Mouse (Mus musculus) hindbrain, embryonic 13.5 days (tissue): ENCODE measurements around the gene Ccdc191. TPM values are rescaled to one million over a fixed set of nuclear protein-coding genes. Genes with fewer than 3 reads are reported as not detected.

ENCODE experiments used
- ATAC-seq: fragments of 200-750 bp; cut with Nextera tagmentation; 2 replicates; pipeline ENCODE4 v1.8.0; 2017; ENCODE audit warnings: moderate TSS enrichment; ENCODE audit not compliant: low FRiP score
- H3K27ac ChIP-seq: fragments of 300-500 bp; sonication (generic); 2 replicates; pipeline ENCODE4 v1.5.1; 2015; ENCODE audit warnings: inconsistent platforms, mild to moderate bottlenecking, moderate library complexity
- H3K27me3 ChIP-seq: fragments of 300-500 bp; sonication (generic); 2 replicates; pipeline ENCODE4 v1.6.1; 2015; ENCODE audit warnings: mild to moderate bottlenecking, inconsistent platforms
- H3K36me3 ChIP-seq: fragments of 300-500 bp; sonication (generic); 2 replicates; pipeline ENCODE4 v1.6.1; 2015; ENCODE audit warnings: mild to moderate bottlenecking, inconsistent platforms
- H3K4me1 ChIP-seq: fragments of 300-500 bp; sonication (generic); replicated peaks from 2 replicates; pipeline ENCODE4 v1.6.1; 2015; ENCODE audit warnings: inconsistent platforms
- H3K4me2 ChIP-seq: fragments of 300-500 bp; sonication (generic); 2 replicates; pipeline ENCODE4 v1.6.1; 2015; ENCODE audit warnings: inconsistent platforms, mild to moderate bottlenecking, moderate library complexity
- H3K4me3 ChIP-seq: fragments of 300-500 bp; sonication (generic); 2 replicates; pipeline ENCODE4 v1.5.1; 2015; ENCODE audit warnings: mild to moderate bottlenecking, inconsistent platforms
- H3K9ac ChIP-seq: fragments of 300-500 bp; sonication (generic); 2 replicates; pipeline ENCODE4 v1.6.1; 2015; ENCODE audit warnings: mild to moderate bottlenecking, inconsistent platforms
- H3K9me3 ChIP-seq: fragments of 300-500 bp; sonication (generic); 2 replicates; pipeline ENCODE4 v1.6.1; 2016; ENCODE audit warnings: inconsistent platforms
- WGBS: fragments of 180-500 bp; shearing (Covaris S2); methylation state at CpG from one replicate; pipeline ENCODE4 v1.1.7; 2015; 5-methylcytosine and 5-hydroxymethylcytosine counted together
- polyA plus RNA-seq: library from polyadenylated mRNA; unstranded; fragments of >200 nt; fragmentation: Nextera tagmentation; extraction: Ambion mirVana; gene quantifications from 2 replicates; pipeline ENCODE4 v1.2.1, GENCODE M21; 2015

The Ccdc191 gene
- polyA plus RNA-seq, 1 experiment from 2014 or later, result 12.0 TPM

DNA sequence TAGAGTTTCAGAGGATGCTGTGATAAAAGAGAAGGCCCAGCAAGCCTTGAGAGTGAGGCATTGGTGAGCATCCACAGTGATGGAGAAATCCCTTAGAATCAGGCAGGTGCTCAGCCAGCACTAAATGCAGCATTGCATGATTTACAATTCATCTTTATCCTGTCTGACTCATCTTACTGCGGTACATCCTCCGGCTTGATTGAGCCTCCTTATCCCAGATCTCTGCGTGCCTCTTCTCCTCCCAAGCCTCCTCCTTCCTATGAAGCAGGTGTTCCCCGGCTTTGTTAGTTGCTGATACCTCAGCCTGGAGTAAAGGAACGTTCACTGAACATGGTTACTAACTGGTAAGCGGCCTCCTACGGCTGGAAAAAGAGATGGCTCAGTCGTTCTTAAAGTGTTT, 4.9 kb downstream of the Ccdc191 start:
- no peak overlapping the region for H3K9ac ChIP-seq
- no peak overlapping the region for H3K4me2 ChIP-seq
- 92% methylated on average over 8 of the region's 8 CpGs for WGBS

DNA sequence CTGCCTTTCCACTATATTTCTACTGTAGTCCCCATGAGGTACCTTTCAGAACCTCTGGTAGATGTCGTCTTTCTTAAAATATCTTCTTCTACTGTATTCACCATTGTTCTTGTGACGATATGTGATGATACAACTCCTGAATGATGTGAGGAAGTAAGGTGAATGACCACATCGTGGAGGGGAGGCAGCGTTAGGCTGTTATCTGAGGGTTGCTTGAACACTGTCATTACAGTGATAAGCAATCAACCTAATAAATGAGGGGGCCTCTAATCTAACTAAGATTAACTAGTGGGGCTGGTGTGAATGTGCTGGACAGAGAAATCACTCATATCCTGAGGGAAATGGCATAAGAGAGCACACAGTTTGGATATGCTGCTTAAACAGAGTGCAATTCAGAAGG, 10.5 kb downstream of the Ccdc191 start:
- no peak for ATAC-seq
- 92% methylated on average over 4 of the region's 4 CpGs for WGBS
- H3K4me3 ChIP-seq, result no peak overlapping the region
- H3K4me1 ChIP-seq, result no peaks in the 10 kb centered on the region
- no peaks in the 10 kb centered on the region for H3K27me3 ChIP-seq
- no peaks in the 10 kb centered on the region for H3K36me3 ChIP-seq
- H3K9me3 ChIP-seq, result no peaks in the 10 kb centered on the region
- no peak overlapping the region for H3K9ac ChIP-seq
- H3K4me2 ChIP-seq, result no peak overlapping the region
- no peak overlapping the region for H3K27ac ChIP-seq

More for the DNA sequence above, 4.9 kb downstream of the Ccdc191 start:
- H3K27me3 ChIP-seq, result no peaks in the 10 kb centered on the region
- peaks cover 6% of the 10 kb centered on the region; the same call in 1 of the 2 replicates for H3K4me1 ChIP-seq
- no peak overlapping the region for H3K27ac ChIP-seq
- no peaks in the 10 kb centered on the region for H3K36me3 ChIP-seq
- ATAC-seq, result no peak
- no peak overlapping the region for H3K4me3 ChIP-seq
- H3K9me3 ChIP-seq, result no peaks in the 10 kb centered on the region

DNA sequence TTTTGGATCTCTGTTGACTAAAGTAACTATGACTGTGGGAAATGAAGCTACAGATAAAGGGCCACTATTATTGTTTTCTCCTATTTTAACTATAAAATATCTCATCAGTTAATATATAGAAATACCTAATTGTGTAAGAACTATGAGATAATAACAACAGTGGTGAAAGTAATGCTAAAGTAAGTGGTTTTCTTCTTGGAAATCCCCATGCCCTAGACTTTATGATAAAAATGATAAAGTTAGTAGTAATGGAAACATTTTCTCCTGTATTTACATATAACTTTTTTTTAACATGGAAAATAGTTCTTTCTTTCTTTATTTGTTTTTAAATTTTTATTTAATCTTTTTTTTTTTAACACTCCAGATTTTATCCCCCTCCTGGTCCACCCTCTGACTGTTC, 11.0 kb downstream of the Ccdc191 start:
- Histone ChIP-seq H3K9me3 (no peaks in the 10 kb centered on the region), H3K36me3 (no peaks in the 10 kb centered on the region), H3K4me2 (no peak overlapping the region), H3K4me3 (no peak overlapping the region), H3K27me3 (no peaks in the 10 kb centered on the region), H3K27ac (no peak overlapping the region), H3K9ac (no peak overlapping the region), H3K4me1 (no peaks in the 10 kb centered on the region)
- no peak for ATAC-seq

DNA sequence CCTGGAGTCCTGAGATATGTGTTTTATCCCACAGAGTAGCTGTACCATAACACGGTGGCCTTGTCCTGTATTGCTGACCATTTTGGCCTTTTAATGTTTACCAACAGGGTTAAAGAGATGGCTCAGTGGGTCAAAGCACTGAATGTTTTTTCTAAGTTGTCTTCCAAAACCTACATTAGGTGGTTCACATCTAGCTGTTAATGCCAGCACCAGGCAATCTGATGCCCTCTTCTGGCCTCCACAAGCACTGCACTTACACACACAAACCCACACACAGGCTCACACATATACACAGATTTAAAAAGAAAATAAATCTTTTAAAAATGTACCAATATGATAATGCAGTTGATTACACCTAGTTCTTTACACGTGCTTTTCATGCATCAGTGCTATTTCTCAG, 19.3 kb downstream of the Ccdc191 start:
- H3K27me3 ChIP-seq, result no peaks in the 10 kb centered on the region

DNA sequence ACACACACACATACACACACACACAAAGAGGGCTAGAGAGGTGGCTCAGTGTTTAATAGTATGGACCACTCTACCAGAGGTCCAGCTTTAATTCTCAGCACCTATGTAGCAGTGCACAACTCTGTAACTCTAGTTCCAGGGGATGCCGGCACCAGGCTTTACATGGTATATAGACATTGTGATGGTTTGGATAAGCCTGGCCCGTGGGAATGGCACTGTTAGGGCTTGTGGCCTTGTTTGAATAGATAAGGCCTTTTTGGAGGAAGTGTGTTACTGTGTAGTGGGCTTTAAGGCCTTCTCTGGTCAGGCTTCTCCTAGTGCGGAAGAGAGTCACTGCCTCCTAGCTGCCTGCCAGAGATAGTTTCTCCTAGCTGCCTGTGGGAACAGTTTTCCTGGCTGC, 29.3 kb downstream of the Ccdc191 start:
- 91% methylated on average over 3 of the region's 3 CpGs for whole genome bisulfite sequencing

More for the DNA sequence above, 19.3 kb downstream of the Ccdc191 start:
- H3K27ac ChIP-seq, result no peak overlapping the region
- 88% methylated on average over 2 of the region's 2 CpGs for WGBS
- H3K36me3 ChIP-seq, result peaks cover 17% of the 10 kb centered on the region
- H3K4me3 ChIP-seq, result no peak overlapping the region
- H3K4me2 ChIP-seq, result no peak overlapping the region
- H3K9ac ChIP-seq, result no peak overlapping the region
- no peaks in the 10 kb centered on the region for H3K9me3 ChIP-seq
- ATAC-seq, result no peak
- H3K4me1 ChIP-seq, result no peaks in the 10 kb centered on the region

DNA sequence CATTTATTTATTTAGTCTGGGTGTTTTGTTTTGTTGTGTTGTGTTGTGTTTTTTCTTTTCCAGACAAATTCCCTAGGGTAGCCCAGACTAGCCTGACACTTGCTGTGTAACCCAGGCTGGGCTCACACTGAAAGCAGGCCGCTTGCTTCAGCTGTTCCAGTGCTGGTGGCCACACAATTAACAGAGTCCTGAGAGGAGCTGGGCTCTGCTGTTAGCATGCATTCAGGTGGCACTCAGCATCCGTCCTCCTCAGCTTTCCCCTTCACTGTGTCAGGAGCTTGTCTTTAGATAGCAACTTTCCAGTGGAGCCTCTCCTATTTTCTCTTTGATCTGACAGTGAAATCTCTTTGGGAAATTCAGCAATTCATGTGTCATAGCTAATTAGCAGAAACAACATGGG, 32.4 kb downstream of the Ccdc191 start:
- Histone ChIP-seq H3K27me3 (no peaks in the 10 kb centered on the region), H3K4me1 (no peaks in the 10 kb centered on the region), H3K9ac (no peak overlapping the region), H3K4me2 (no peak overlapping the region), H3K36me3 (no peaks in the 10 kb centered on the region), H3K9me3 (no peaks in the 10 kb centered on the region), H3K4me3 (no peak overlapping the region), H3K27ac (no peak overlapping the region)
- no peak for ATAC-seq
- 73% methylated on average over 2 of the region's 2 CpGs for WGBS

More for the DNA sequence above, 29.3 kb downstream of the Ccdc191 start:
- Histone ChIP-seq H3K4me3 (no peak overlapping the region), H3K36me3 (peaks cover 4% of the 10 kb centered on the region; the same call in 1 of the 2 replicates), H3K9me3 (no peaks in the 10 kb centered on the region), H3K27me3 (no peaks in the 10 kb centered on the region), H3K4me1 (no peaks in the 10 kb centered on the region), H3K4me2 (no peak overlapping the region), H3K9ac (no peak overlapping the region), H3K27ac (no peak overlapping the region)
- no peak for ATAC-seq

DNA sequence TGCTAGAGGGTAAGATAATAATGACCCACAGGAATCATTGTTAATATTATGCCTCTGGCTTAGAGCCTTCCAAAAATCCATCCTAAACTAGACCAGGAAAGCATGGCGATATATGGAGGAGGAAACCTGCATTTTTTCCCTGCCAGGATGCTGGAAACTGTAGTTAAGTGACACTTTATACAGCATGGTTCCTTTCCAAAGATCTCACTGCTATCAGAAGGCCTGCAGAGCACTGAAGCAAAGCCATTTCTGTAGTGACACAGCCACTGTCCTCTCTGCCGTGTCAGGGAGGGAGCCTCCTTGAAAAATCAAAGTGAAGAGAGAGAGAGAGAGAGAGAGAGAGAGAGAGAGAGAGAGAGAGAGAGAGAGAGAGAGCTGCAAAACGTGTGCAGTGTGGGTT, 33.0 kb downstream of the Ccdc191 start:
- Histone ChIP-seq H3K4me1 (no peaks in the 10 kb centered on the region), H3K27me3 (no peaks in the 10 kb centered on the region), H3K9me3 (no peaks in the 10 kb centered on the region), H3K27ac (no peak overlapping the region), H3K36me3 (no peaks in the 10 kb centered on the region), H3K9ac (no peak overlapping the region), H3K4me3 (no peak overlapping the region), H3K4me2 (no peak overlapping the region)
- ATAC-seq, result no peak
- 72% methylated on average over 3 of the region's 3 CpGs for WGBS

DNA sequence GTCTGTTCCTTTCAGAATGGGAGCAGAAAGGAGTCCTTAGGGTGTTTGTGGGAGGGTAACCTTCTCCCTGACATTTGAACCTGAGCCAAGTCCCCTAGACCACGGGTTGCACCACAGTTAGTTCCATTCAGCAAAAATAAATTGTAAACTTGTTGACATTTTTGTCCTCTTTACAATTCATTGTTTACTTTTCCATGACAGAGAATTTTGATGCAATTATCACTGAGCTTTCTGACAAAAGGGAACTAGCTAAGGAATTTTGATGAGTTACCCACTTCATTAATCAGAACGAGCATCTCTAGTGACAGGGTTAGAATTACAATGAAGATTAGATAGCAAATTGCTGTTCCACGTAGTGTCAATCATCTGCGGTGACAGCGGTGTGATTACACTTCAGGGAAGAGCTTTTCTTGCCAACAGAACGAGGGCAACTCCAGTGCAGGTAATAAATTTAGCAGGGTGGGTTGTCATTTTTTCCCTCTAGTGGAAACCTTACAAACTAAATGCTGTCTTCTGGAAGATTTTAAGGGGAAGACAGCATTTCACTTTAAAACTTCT, 35.5 kb downstream of the Ccdc191 start:
- no peak for ATAC-seq
- WGBS, result 60% methylated on average over 6 of the region's 6 CpGs
- no peak overlapping the region for H3K27ac ChIP-seq

DNA sequence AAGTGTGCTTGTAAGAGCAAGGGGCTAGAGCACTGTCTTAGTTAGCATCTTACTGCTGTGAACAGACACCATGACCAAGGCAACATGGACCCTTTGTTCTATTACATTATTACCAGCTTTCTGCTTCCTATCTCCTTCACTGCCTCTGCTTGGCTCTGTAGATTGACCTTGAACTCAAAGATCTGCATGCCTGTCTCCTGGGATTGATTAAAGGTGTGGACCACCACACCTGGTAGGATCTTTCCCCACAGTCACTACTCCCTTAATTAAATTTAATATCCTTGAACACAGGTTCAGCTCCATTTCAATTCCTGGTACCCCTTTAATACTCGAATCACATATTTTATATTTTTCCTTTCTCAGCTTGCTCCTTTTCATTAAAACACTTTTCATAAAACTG, 36.2 kb downstream of the Ccdc191 start:
- H3K9ac ChIP-seq, result no peak overlapping the region
- H3K27ac ChIP-seq, result no peak overlapping the region
- 96% methylated on average over 1 of the region's 1 CpGs for WGBS

More for the DNA sequence above, 35.5 kb downstream of the Ccdc191 start:
- Histone ChIP-seq H3K9me3 (no peaks in the 10 kb centered on the region), H3K4me3 (no peak overlapping the region), H3K36me3 (no peaks in the 10 kb centered on the region), H3K27me3 (no peaks in the 10 kb centered on the region), H3K9ac (no peak overlapping the region), H3K4me2 (no peak overlapping the region), H3K4me1 (no peaks in the 10 kb centered on the region)

DNA sequence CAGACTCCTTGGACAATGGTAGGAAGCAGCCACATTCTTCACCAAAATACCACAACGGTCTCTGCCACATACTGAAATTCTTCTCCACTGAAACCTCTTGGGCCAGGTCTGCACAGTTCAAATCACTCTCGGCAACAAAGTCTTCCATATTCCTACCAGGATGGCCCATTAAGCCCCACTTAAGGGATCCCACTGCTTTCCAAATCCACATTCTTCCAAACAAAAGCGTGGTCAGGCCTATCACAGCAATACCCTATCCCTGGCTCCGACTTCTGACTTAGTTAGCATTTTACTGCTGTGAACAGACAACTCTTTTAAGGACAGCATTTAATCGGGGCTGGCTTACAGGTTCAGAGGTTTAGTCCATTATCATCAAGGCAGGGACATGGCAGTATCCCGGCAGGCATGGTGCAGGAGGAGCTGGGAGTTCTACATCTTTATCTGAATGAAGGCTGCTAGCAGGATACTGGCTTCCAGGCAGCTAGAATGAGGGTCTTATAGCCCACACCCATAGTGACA, 36.8 kb downstream of the Ccdc191 start, which contains the start of gene Qtrt2:
TSS of gene Qtrt2 (minus strand) at position 469 of the 519 bp plus-strand sequence.
- no peaks in the 10 kb centered on the region for H3K27me3 ChIP-seq
- H3K9ac ChIP-seq, result no peak within 1 kb of the TSS
- 0 out of 2 replicates have a peak, but pooled peaks cover 2% of the 10 kb centered on the region for H3K4me1 ChIP-seq
- H3K4me2 ChIP-seq, result no peak within 1 kb of the TSS
- WGBS, result 76% methylated on average over 6 of the region's 6 CpGs
- ATAC-seq, result no peak
- H3K9me3 ChIP-seq, result no peaks in the 10 kb centered on the region
- no peaks in the 10 kb centered on the region for H3K36me3 ChIP-seq
- no peak within 1 kb of the TSS for H3K4me3 ChIP-seq
- no peak within 1 kb of the TSS for H3K27ac ChIP-seq

More for the DNA sequence above, 36.2 kb downstream of the Ccdc191 start:
- H3K36me3 ChIP-seq, result no peaks in the 10 kb centered on the region
- H3K4me1 ChIP-seq, result no peaks in the 10 kb centered on the region
- H3K9me3 ChIP-seq, result no peaks in the 10 kb centered on the region
- no peak for ATAC-seq
- H3K4me2 ChIP-seq, result no peak overlapping the region
- H3K27me3 ChIP-seq, result no peaks in the 10 kb centered on the region
- no peak overlapping the region for H3K4me3 ChIP-seq

DNA sequence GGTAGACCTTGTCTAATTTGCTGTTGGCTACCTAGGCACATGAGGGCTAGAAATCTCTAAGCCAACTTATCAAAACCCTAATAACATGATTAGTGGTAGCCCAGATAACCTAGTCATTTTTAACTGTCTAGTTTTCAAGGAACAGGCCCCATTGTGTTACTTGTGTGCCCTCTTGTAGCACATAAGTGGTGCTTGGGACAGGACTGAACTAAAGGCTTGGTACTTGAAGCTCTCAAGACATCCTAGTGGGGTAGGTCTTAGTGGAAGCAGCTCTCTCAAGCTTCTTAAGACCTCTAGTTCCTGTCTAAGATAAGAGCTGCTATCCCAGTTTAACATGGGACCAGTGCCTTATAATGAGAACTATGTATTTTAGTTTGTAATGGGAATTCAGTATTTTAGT, 41.0 kb downstream of the Ccdc191 start:
- Histone ChIP-seq H3K27ac (no peak overlapping the region), H3K27me3 (no peaks in the 10 kb centered on the region), H3K9ac (no peak overlapping the region), H3K36me3 (no peaks in the 10 kb centered on the region), H3K4me2 (no peak overlapping the region), H3K9me3 (no peaks in the 10 kb centered on the region), H3K4me1 (0 out of 2 replicates have a peak, but pooled peaks cover 4% of the 10 kb centered on the region), H3K4me3 (no peak overlapping the region)
- no peak for ATAC-seq

DNA sequence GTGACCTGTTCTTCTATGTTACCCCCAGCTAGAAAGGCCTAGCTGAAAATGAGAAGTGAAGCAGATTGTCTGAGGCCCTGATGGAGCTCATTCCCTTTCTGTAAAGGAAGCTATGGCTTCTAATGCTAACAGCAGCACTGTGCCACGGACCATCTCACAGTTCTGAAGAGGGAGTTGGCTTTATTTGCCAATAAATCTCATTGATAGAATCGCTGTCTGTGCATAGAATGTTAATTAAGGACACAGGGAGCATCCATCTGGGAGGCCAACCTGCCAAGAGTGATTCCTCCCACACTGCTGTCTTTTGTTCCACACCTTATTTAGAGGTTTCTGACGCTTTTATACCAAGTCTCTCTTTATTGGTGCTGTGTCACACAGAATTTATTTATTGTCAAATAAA, 41.9 kb downstream of the Ccdc191 start:
- H3K4me1 ChIP-seq, result 0 out of 2 replicates have a peak, but pooled peaks cover 4% of the 10 kb centered on the region
- no peaks in the 10 kb centered on the region for H3K36me3 ChIP-seq
- no peak overlapping the region for H3K4me2 ChIP-seq
- no peak overlapping the region for H3K27ac ChIP-seq
- ATAC-seq, result no peak
- no peak overlapping the region for H3K4me3 ChIP-seq
- WGBS, result 60% methylated on average over 3 of the region's 3 CpGs
- H3K27me3 ChIP-seq, result no peaks in the 10 kb centered on the region
- H3K9me3 ChIP-seq, result no peaks in the 10 kb centered on the region
- H3K9ac ChIP-seq, result no peak overlapping the region

DNA sequence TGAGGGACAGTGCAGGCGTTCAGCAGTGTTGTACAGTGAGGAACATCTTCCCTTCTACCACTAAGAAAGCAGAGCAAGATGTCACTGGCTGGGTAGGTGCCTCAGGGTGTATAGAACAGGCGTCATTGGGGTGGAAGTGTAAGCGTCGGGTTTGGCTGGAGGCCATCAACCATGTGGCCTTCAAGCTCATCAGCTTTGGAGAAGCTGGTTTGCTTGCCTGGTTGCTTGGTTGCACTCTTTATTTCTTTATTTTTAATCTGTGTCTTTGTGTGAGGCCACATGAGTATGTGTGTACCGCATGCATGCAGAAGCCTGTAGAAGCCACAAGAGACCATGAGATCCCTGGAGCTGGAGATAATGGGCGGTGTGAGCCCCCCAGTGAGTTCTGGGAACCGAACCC, 42.7 kb downstream of the Ccdc191 start:
- 88% methylated on average over 7 of the region's 7 CpGs for WGBS
- ATAC-seq, result no peak
- Histone ChIP-seq H3K9me3 (no peaks in the 10 kb centered on the region), H3K4me3 (no peak overlapping the region), H3K27me3 (no peaks in the 10 kb centered on the region), H3K27ac (no peak overlapping the region), H3K36me3 (no peaks in the 10 kb centered on the region), H3K4me2 (no peak overlapping the region), H3K9ac (no peak overlapping the region), H3K4me1 (0 out of 2 replicates have a peak, but pooled peaks cover 4% of the 10 kb centered on the region)
